Mouse (Mus musculus) kidney, postnatal 14 days (tissue): ENCODE data around the gene Inpp5k.
"Not testable (repeated sequence)": the region's sequence is repeated elsewhere in the genome, so short reads cannot be mapped to it uniquely, and the experiment has no call there.

Experiments
- DNase-seq: peaks from one replicate; pipeline ENCODE4 v3.0.0; 2022; ENCODE audit warnings: mixed read lengths

The Inpp5k gene

GRCm38 (mm10) chr11:75630645-75631229 is at the start of gene Inpp5k:
Gene Inpp5k (plus strand): TSS chr11:75630988.
- peak; percentile 98 for DNase-seq

GRCm38 (mm10) chr11:75581495-75582149 is 49.2 kb upstream of the Inpp5k start:
- DNase-seq: no peak

- no peak for DNase-seq
Measured at GRCm38 (mm10) chr11:75583521-75583920, 47.3 kb upstream of the Inpp5k start.

GRCm38 (mm10) chr11:75585061-75585460 is 45.7 kb upstream of the Inpp5k start:
- no peak for DNase-seq

- no peak for DNase-seq
Measured at GRCm38 (mm10) chr11:75585978-75586377, 44.8 kb upstream of the Inpp5k start.

GRCm38 (mm10) chr11:75586963-75587362 is 43.8 kb upstream of the Inpp5k start:
- no peak for DNase-seq

- peak; percentile 98 for DNase-seq
Measured at GRCm38 (mm10) chr11:75587493-75588284, 43.1 kb upstream of the Inpp5k start, which contains the start of gene Pitpna. Gene Pitpna (plus strand): TSS chr11:75588097.

- no peak for DNase-seq
Measured at GRCm38 (mm10) chr11:75588285-75588941, 42.4 kb upstream of the Inpp5k start.

GRCm38 (mm10) chr11:75592612-75593011 is 38.2 kb upstream of the Inpp5k start:
- DNase-seq: no peak

GRCm38 (mm10) chr11:75594431-75594830 is 36.4 kb upstream of the Inpp5k start:
- DNase-seq: no peak

GRCm38 (mm10) chr11:75595404-75595803 is 35.4 kb upstream of the Inpp5k start:
- no peak for DNase-seq

- no peak for DNase-seq
Measured at GRCm38 (mm10) chr11:75595816-75596215, 35.0 kb upstream of the Inpp5k start.

- peak; percentile 44 for DNase-seq
Measured at GRCm38 (mm10) chr11:75596726-75597255, 34.0 kb upstream of the Inpp5k start.

- DNase-seq: no peak
Measured at GRCm38 (mm10) chr11:75598004-75598403, 32.8 kb upstream of the Inpp5k start.

GRCm38 (mm10) chr11:75599802-75600201 is 31.0 kb upstream of the Inpp5k start:
- DNase-seq: not testable (repeated sequence)

GRCm38 (mm10) chr11:75604826-75605225 is 26.0 kb upstream of the Inpp5k start:
- DNase-seq: no peak

GRCm38 (mm10) chr11:75605318-75605717 is 25.5 kb upstream of the Inpp5k start:
- DNase-seq: no peak

GRCm38 (mm10) chr11:75608776-75609175 is 22.0 kb upstream of the Inpp5k start:
- peak; percentile 48 for DNase-seq

- no peak for DNase-seq
Measured at GRCm38 (mm10) chr11:75610021-75610420, 20.8 kb upstream of the Inpp5k start.

- DNase-seq: no peak
Measured at GRCm38 (mm10) chr11:75614769-75615168, 16.0 kb upstream of the Inpp5k start.

- no peak for DNase-seq
Measured at GRCm38 (mm10) chr11:75615556-75615955, 15.2 kb upstream of the Inpp5k start.

GRCm38 (mm10) chr11:75619133-75619532 is 11.7 kb upstream of the Inpp5k start:
- no peak for DNase-seq
